Mouse (Mus musculus): ENCODE results near the gene Prok1.

- no peak for TF ChIP-seq CTCF (IDR thresholded peaks at IDR 0.05; ENCODE audit: low read depth)
- no peak for TF ChIP-seq EP300 (IDR thresholded peaks at IDR 0.05; ENCODE audit: low read depth)
These were observed 2.0 kb upstream of the Prok1 start for GRCm38 (mm10) chr3:107241389-107242094.

Data from liver, embryonic 14.5 days (tissue).